Mouse (Mus musculus): ENCODE measurements around the gene 4933425L06Rik.

Gene 4933425L06Rik

DNA sequence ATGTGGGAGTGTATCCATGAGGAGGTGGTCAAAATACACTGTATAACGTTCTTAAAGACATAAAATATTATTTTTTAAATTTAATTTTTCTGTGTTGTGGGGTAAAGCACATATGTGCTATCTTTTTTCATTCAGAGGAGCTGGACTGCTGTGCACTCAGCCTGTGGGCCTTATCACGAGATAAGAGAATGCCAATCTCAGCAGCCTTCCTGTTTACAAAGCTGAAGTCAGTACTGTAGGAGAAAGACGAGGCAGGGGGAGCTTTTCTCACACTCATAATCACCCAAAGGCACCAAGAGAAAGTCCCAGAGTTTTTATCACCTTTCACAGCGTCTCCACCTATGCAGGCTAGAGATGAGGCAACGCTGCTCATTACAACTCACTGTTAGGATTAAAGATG, 52.5 kb downstream of the 4933425L06Rik start:
- no peak for DNase-seq

DNA sequence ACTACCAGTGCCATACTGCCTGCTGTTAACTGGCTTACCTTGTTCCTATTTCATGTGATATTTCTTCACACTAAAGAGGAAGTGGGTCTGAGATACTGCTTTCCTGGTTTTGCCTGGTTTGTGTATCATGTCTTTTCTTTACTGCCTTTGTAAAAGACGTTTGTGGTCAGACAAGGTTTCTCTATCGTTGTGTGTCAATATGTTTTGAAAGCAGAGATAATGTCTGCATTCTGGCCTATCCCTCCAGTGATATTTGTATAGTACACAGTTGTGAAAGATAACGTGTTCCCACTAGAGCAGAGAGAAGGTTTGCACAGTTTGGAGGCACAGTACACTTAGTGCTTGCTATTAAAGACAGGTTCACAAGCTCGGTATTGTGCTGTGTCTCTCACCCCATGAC, 58.0 kb downstream of the 4933425L06Rik start:
- DNase-seq: no peak

DNA sequence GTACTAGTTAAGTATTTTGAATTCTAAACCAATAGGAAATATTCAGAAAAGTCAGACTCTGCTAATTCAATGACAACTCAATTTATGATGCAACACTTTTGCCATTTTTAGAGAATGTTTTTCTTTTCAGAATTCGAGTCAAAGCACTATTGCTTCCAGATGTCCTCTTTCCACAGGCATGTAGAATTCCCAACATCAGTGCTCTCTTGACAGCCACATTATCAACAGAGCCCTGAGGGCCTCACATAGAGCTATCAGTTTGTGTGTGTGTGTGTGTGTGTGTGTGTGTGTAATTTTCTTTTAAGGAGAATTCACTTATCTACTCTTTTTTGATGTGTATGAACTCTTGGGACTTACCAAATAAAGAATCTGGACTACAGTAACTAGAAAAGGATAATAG, 64.9 kb downstream of the 4933425L06Rik start:
- no peak for DNase-seq

DNA sequence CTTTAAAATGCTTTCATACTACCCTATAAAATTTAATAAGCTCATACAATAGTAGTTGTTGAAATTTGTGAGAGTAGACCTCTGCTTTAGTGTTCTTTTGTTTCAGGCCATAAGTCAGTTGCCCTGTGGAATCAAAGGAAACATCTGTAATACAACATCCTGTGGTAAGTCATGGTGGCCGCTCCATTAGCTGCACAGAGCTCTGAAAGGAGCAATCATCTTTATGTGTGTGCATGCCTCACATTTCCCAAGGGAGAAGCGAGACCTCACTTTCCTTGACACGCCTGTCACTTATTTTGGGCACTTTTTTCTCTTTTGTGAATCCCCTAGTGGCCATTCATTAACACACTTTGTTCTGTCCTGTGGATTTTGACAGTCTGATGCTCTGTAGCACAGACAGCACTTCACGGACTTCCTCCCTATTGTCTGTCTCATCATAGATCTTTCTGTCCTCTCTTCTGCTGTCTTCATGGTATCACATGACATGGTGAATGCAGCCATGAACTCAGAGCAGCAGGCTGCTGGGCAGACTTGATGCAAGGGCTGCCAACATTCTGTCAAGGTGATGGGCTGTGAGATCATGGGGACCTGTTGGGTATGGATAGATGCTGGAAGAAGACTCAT, 66.0 kb downstream of the 4933425L06Rik start:
- DNase-seq: no peak

DNA sequence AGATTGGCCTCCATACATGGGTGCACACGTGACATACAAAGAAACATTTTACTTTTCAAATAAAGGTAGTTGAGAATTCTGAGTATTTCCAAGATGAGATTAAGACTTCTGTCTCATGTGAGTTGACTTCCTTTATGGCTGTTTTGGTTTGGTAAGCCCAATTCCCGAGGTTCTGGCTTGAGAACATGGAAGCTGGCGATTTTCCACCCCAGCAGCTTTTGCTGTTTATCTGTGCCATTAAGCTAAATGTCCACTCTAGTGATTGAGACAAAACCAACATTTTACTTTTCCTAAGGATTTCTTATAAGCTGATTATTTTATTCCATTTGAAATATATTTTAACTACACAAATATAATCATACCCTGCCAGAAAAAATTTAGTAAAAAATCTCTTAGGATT, 68.1 kb downstream of the 4933425L06Rik start:
- DNase-seq: no peak

DNA sequence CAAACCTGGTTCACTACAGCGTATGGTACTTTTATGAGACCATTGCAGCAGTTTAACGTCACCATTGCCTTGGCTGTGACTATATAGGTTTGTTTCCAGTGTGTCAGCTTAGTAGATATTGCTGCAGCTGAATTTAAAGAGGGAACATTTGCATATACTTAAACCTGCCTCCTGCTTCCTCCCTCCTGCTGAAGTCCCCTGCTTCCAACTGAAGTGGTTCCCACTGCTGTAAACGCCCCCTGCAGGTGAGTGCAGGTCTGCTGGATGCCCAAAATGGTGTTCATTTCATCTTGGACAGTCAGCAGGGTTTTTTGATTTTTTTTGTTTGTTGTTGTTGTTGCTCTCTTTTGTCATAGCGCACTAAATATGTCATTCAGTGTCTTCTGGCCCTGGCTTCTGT, 72.0 kb downstream of the 4933425L06Rik start:
- DNase-seq: peak in 1 of 2 experiments; percentile 39

DNA sequence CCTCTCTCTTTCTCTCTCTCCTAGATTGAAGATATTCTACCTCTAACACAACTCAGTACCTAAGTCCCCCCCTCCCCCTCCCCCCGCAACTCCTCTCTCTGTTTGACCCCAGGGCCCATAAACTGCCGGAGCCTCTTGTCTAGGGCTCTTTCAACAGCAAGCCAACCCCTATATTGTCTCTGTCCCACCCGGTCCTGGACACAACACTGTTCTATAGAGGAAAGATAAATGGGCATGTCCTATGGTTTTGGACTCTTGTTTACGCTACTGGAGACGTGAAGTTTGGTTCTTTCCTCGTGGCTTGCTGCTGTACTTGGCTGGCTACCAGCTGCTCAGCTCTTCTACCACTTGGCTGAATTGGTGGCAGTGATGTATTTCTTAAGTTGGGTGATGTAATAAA, 83.5 kb downstream of the 4933425L06Rik start:
- DNase-seq: no peak
